Mouse (Mus musculus) brown adipose tissue, adult 24 weeks (tissue): ENCODE data around the gene Map4k4. TPM values are rescaled to one million over a fixed set of nuclear protein-coding genes. Genes with fewer than 3 reads are reported as not detected.

Experiments used
- H3K27ac ChIP-seq: fragments of 200-500 bp; replicated peaks from 2 replicates; pipeline ENCODE4 v1.5.1; 2012; ENCODE audit warnings: low read depth, mild to moderate bottlenecking, low read length
- H3K4me1 ChIP-seq: fragments of 200-500 bp; 2 replicates; pipeline ENCODE4 v1.6.1; 2012; ENCODE audit warnings: low read length, mixed read lengths; ENCODE audit not compliant: control insufficient read depth, insufficient read depth, insufficient read length
- H3K4me3 ChIP-seq: fragments of 200-500 bp; 2 replicates; pipeline ENCODE4 v1.5.1; 2012; ENCODE audit warnings: low read depth, mild to moderate bottlenecking, low read length, moderate library complexity; ENCODE audit not compliant: insufficient read depth
- polyA plus RNA-seq: library from polyadenylated mRNA; stranded (reverse); fragments of >200 nt; gene quantifications from 2 replicates; pipeline ENCODE4 v1.2.4, GENCODE M21; 2012; ENCODE audit not compliant: missing spikeins, insufficient read depth, insufficient read length

Map4k4 gene
- polyA plus RNA-seq, 1 experiment: 54.7 TPM

GRCm38 (mm10) chr1:39976847-39977744, 76.4 kb downstream of the Map4k4 start:
- peaks cover under 1% of the 10 kb centered on the region for H3K4me1 ChIP-seq
- H3K27ac ChIP-seq: no peak overlapping the region
- no peak overlapping the region for H3K4me3 ChIP-seq

DNA sequence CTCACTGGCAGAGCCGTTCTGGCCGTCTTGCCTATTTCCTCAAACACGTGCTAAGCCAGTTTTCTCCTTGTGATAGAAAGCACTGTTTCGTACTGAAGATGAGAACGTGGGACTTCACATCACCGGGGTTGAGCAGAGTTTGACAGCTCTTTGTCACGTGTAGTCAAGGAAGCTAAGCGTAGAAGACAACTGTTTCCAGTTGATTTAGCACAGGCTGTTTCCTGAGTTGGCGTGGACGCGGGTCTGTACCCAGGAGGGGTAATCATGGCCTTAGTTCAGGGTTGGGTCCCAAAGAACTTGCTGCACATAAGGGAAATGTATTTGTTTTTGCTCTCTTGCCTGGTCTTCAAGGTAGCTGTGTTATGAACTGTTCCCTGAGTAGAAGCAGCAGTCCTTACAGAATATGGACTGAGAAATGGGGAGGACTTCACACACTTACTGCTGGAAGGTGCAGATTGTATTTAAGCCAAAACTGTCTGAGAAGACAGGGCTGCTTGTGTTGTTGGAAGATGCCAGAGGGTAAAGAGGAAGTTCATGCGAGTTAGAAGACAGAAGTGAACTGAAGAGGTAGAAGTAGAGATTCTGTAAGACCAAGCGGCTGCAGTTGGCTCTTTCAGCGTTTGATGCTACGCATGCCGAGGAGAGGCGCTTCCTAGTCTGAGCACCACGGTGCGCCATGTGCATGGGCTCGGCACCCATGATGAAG, 78.2 kb downstream of the Map4k4 start:
- Histone ChIP-seq H3K4me1 (peaks cover 2% of the 10 kb centered on the region), H3K4me3 (no peak overlapping the region), H3K27ac (no peak overlapping the region)

DNA sequence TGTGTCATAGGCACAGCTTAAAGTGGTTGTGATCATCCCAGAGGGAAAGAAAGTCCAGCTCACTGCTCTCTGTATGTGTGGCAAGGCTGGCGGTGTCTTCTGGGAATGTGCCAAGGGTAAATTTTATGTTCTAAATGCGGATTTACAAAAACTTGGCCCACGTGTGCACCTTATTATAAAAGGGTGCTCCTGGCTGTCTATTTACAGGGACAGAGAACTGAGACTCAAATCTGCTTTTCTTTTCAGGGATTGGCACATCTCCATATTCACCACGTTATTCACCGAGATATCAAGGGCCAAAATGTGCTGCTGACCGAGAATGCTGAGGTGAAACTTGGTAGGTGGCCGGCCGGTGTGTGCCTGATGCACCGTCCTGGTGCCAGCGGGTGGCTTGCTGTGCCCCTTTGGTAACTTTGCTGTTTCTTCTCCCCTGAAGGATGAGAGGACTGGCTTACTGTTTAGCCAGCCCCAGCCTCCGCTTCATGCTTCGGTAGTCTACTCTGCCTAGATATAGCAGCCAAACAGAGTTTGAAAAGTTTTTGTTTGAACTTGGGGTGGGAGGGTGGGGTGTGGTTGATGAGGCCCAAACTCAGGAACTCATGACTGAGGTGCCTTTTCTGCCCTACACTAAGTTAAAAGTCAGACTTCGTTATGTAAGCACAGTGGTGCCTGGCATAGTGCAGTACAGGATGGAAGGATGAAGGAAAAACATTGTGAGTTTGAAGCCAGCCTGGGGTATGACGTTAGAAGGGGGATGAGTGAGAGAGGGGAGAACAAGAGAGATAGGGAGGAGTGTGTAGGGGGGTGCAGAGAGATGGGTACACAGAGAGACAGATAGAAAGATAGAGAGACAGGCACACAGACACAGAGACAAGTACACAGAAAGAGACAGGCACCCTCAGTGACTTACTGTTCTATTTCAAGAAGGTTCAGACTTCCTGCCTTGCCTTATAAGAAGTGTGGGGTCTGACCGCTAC, 79.9 kb downstream of the Map4k4 start:
- Histone ChIP-seq H3K27ac (no peak overlapping the region), H3K4me3 (no peak overlapping the region), H3K4me1 (peaks cover 2% of the 10 kb centered on the region)

DNA sequence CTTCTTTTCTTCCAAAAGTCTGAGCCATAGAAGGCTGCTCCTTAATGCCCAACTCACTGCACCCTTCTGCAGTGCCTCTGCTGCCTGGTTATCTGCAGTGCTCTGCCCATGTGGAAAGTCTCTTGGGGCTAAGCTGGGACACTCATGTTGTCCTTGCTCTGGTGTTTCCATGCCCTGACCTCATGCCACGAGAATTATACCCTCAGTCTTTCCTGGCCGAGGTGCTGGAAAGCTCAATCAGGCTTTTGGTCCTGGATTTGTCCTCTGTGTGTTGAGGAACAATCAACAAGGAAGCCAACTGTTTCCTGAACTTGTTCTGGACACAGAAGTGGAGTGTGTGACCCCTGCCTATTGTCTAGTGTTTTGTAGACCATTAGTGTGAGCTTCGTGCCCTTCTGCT, 81.3 kb downstream of the Map4k4 start:
- Histone ChIP-seq H3K4me3 (no peak overlapping the region), H3K4me1 (peaks cover 2% of the 10 kb centered on the region), H3K27ac (no peak overlapping the region)

GRCm38 (mm10) chr1:39982727-39983487, 82.2 kb downstream of the Map4k4 start:
- Histone ChIP-seq H3K4me3 (no peak overlapping the region), H3K4me1 (peaks cover 2% of the 10 kb centered on the region), H3K27ac (no peak overlapping the region)

DNA sequence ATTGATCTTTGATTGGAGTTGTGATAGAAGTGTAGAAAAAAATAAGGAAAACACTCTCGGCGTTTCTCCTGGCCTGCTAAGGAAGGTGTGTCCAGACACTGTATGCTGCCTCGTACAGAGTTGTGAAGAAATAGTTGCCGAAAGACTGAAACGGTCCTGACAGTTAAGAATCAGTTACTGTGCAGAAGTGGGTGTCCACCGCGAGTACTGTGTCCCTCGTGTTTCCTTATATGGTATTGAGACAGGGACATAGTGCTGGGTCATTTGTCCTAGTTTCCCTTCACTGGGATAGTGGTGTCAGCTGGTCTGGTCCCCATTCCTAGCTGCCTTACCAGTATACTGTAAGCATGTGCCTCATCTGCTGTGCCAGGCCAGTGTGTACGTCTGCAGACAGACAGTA, 83.6 kb downstream of the Map4k4 start:
- peaks cover 2% of the 10 kb centered on the region for H3K4me1 ChIP-seq
- H3K4me3 ChIP-seq: no peak overlapping the region
- no peak overlapping the region for H3K27ac ChIP-seq

- H3K4me3 ChIP-seq: no peak overlapping the region
Observed at GRCm38 (mm10) chr1:39986820-39987219, 86.1 kb downstream of the Map4k4 start.

DNA sequence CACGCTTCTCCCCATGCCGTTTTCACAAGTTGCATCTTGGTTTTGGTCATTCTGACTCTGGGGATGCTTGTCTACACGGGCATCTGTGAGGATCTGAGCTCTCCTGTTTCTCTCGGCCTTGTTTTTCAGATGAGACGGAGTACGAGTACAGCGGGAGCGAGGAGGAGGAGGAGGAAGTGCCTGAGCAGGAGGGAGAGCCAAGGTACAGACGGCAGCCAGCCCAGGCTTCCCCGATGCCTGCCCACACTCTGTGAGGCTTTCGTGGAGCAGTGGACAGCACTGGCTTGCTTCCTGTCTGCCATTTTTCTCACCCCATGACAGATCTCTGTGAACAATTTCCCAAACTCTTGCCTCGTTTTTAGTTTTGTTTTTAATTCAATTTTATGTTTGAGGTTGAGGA, 88.1 kb downstream of the Map4k4 start:
- no peak overlapping the region for H3K27ac ChIP-seq
- no peaks in the 10 kb centered on the region for H3K4me1 ChIP-seq
- no peak overlapping the region for H3K4me3 ChIP-seq

More at GRCm38 (mm10) chr1:39986820-39987219, 86.1 kb downstream of the Map4k4 start:
- H3K4me1 ChIP-seq: peaks cover 2% of the 10 kb centered on the region
- no peak overlapping the region for H3K27ac ChIP-seq

GRCm38 (mm10) chr1:39990041-39990440, 89.3 kb downstream of the Map4k4 start:
- H3K27ac ChIP-seq: no peak overlapping the region
- no peak overlapping the region for H3K4me3 ChIP-seq
- H3K4me1 ChIP-seq: no peaks in the 10 kb centered on the region

- Histone ChIP-seq H3K27ac (no peak overlapping the region), H3K4me1 (no peaks in the 10 kb centered on the region), H3K4me3 (no peak overlapping the region)
Observed at GRCm38 (mm10) chr1:39993921-39994320, 93.2 kb downstream of the Map4k4 start.

DNA sequence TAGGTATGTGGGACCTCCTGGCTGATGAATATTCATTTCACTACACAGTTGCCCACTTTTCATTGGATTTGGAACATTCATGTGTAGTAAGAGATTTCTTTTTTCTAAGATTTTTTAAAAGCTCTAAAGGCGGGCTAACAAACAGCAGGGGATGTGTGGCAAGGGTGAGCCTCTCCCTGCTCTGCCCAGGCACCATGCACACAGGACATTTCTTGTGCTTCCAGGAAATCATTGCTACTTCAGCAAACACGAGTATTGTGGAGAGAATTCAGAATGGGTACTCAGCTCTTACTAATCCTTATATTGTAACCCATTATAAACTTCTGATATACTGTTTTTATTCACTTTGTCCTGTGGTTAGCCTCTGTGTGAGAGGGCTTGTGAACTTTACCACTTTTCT, 94.9 kb downstream of the Map4k4 start:
- Histone ChIP-seq H3K4me3 (no peak overlapping the region), H3K4me1 (no peaks in the 10 kb centered on the region), H3K27ac (no peak overlapping the region)

- Histone ChIP-seq H3K27ac (no peak overlapping the region), H3K4me1 (no peaks in the 10 kb centered on the region), H3K4me3 (no peak overlapping the region)
Observed at GRCm38 (mm10) chr1:40000476-40000875, 99.8 kb downstream of the Map4k4 start.

GRCm38 (mm10) chr1:40000899-40001298, 100.2 kb downstream of the Map4k4 start:
- Histone ChIP-seq H3K27ac (no peak overlapping the region), H3K4me1 (no peaks in the 10 kb centered on the region), H3K4me3 (no peak overlapping the region)

DNA sequence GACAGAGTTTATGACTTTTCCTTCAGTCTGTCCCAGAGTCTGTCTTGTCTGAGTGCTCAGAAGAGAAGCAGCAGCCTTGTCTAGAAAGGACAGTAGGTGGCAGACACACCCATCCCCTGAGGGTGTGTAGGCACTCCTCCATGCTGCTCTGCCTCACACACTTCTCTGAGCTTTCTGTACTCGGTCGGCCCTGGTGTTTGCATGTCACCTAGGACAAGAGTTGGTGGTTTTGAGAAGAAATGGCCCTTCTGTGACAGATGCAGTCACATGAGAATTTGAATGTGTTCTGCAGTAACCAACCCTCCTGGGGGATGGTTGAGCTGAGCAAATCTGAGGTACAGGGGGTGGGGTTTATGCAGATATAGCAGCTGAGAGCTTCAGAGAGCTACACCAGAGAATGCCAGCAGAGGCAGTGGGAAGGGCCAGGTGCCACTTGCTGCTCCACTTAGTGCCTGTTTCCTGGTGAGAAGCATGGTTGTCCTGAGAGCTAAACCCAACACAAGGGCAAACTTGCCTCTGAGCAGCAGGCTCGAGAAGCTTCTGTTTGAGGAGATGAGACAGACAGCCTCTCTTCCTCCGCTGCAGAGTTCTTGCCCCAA, 101.5 kb downstream of the Map4k4 start:
- no peak overlapping the region for H3K27ac ChIP-seq
- H3K4me1 ChIP-seq: no peaks in the 10 kb centered on the region
- H3K4me3 ChIP-seq: no peak overlapping the region
